Mouse (Mus musculus) lung, postnatal 0 days (tissue): ENCODE results near the gene Has1. TPM values are rescaled to one million over a fixed set of nuclear protein-coding genes. Genes with fewer than 3 reads are reported as not detected.

Experiments
- ATAC-seq: fragments of 200-750 bp; cut with Nextera tagmentation; 2 replicates; pipeline ENCODE4 v1.8.0; 2017; ENCODE audit warnings: moderate library complexity
- DNase-seq: peaks from one replicate; pipeline ENCODE4 v3.0.0-alpha.2; 2016; ENCODE audit warnings: low spot score
- H3K27ac ChIP-seq: fragments of 300-500 bp; sonication (generic); 2 replicates; pipeline ENCODE4 v1.5.1; 2014; ENCODE audit warnings: antibody characterized with exemption, mild to moderate bottlenecking, low read length, mixed read lengths
- H3K27me3 ChIP-seq: fragments of 300-500 bp; sonication (generic); replicated peaks from 2 replicates; pipeline ENCODE4 v1.6.1; 2014; ENCODE audit warnings: low read length, mixed read lengths; ENCODE audit not compliant: insufficient read depth
- H3K36me3 ChIP-seq: fragments of 300-500 bp; sonication (generic); 2 replicates; pipeline ENCODE4 v1.6.1; 2014; ENCODE audit warnings: low read length, mixed read lengths; ENCODE audit not compliant: insufficient read depth
- H3K4me1 ChIP-seq: fragments of 300-500 bp; sonication (generic); 2 replicates; pipeline ENCODE4 v1.6.1; 2014; ENCODE audit warnings: antibody characterized with exemption, low read depth, low read length, mixed read lengths; ENCODE audit not compliant: insufficient read depth
- H3K4me2 ChIP-seq: fragments of 300-500 bp; sonication (generic); replicated peaks from 2 replicates; pipeline ENCODE4 v1.6.1; 2014; ENCODE audit warnings: low read depth, mild to moderate bottlenecking, low read length, moderate library complexity, mixed read lengths
- H3K4me3 ChIP-seq: fragments of 300-500 bp; sonication (generic); 2 replicates; pipeline ENCODE4 v1.5.1; 2014; ENCODE audit warnings: low read depth, low read length
- H3K9ac ChIP-seq: fragments of 300-500 bp; sonication (generic); replicated peaks from 2 replicates; pipeline ENCODE4 v1.6.1; 2014; ENCODE audit warnings: low read depth, mild to moderate bottlenecking
- H3K9me3 ChIP-seq: fragments of 300-500 bp; sonication (generic); 2 replicates; pipeline ENCODE4 v1.6.1; 2016; ENCODE audit warnings: low read length, mixed read lengths
- CTCF ChIP-seq: IDR thresholded peaks from 2 replicates; pipeline ENCODE4 v1.5.1; 2016; ENCODE audit warnings: antibody characterized with exemption, mild to moderate bottlenecking
- EP300 ChIP-seq: IDR thresholded peaks from 2 replicates; pipeline ENCODE4 v1.6.1; 2016; ENCODE audit warnings: antibody characterized with exemption, mild to moderate bottlenecking, control low read depth
- WGBS: fragments of 180-500 bp; shearing (Covaris S2); extraction: QIAGEN DNeasy Blood & Tissue Kit; methylation state at CpG from one replicate; pipeline ENCODE4 v1.1.7; 2014; 5-methylcytosine and 5-hydroxymethylcytosine counted together
- polyA plus RNA-seq: library from polyadenylated mRNA; unstranded; fragments of >200 nt; fragmentation: Nextera tagmentation; extraction: Ambion mirVana; gene quantifications from 2 replicates; pipeline ENCODE4 v1.2.1, GENCODE M21; 2015

The Has1 gene
- 1.9 and 2.4 TPM in 2 replicates for polyA plus RNA-seq

DNA sequence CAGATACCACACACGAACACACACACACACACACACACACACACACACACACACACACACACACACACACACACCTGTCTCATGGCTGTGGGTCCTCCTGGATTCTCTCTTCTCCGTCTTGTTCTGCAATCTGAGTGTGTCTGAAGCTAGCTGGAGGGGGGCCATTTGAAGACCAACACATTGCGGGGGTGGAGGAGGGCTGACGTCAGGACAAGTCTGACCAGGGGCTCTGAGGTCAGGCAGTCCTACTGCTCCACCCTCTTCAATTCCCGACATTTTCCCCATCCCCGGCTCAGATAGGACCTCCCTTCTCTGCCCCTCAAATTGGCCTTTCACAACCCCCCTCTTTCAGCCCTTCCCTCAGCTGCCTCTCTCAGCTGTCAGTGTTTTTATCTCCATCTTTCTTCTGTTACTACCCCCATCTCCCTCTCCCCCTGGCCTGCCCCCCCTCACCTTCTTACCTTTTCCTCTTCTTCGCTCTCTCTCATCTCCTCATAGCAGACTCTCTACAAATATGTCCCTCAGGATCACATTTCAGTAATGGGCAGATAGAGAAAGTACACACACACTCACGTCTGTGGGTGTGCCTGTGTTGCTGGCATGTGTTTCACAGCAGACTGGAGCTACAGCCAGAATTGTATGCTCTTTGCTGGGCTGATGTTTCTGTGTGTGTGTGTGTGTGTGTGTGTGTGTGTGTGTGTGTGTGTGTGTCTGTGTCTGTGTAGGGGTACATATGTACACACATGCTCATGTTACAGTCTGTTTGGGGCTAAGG is at the start of gene Has1:
Has1 (minus strand) TSS at position 142 of the 775 bp plus-strand sequence.
- H3K4me2 ChIP-seq: no peak within 1 kb of the TSS
- 33% methylated on average over 8 of the region's 8 CpGs for WGBS
- no peaks in the 10 kb centered on the region for H3K9me3 ChIP-seq
- no peak within 1 kb of the TSS for H3K4me3 ChIP-seq
- no peak within 1 kb of the TSS for H3K27ac ChIP-seq
- H3K36me3 ChIP-seq: no peaks in the 10 kb centered on the region
- ATAC-seq (peak; percentile 62), DNase-seq (peak; percentile 32)
- H3K9ac ChIP-seq: no peak within 1 kb of the TSS
- no peaks in the 10 kb centered on the region for H3K4me1 ChIP-seq
- no peak for TF ChIP-seq CTCF
- TF ChIP-seq EP300: no peak
- H3K27me3 ChIP-seq: no peaks in the 10 kb centered on the region

DNA sequence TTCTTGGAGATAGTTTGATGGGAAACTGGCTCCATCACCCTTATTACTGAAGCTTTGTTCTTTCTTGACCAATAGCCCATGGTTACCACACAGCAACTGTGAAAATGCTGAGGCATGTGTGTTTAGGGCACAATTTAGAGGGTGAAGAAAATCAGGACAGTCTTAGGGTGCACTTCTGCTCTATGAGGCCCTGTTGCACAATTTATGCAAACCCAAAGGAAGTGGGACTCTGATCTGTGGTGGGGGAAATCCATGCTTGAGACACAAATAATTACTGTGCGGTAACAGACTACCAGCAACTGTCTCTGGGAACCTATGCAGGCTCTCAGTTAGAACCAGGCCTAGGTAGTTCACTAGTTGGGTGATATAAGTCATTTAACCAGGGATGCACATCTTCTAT is 45.8 kb upstream of the Has1 start:
- peak; percentile 30 for DNase-seq
- ATAC-seq: no peak; the same call in 1 of the 2 replicates

DNA sequence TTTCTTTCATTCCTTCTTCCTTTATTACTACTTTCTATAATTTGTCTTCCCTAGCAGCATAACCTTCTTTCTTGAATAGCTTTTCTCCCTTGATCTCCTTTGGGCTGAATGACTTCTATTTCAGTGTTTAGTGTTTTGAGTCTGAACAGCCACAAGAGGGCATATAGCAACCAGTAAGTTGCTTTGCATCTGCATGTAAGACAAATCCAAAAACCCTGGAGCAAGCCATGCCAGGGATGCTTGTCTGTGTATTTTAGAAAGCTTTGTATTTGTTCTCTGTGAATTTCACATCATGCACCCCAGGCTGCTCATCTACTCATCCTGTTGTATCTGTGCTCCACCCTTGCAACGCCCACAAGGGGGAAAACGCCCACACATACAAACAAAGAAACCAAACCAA is 44.3 kb upstream of the Has1 start:
- 73% methylated on average over 2 of the region's 2 CpGs for WGBS
- ATAC-seq (no peak), DNase-seq (peak; percentile 39)
- Histone ChIP-seq H3K27ac (no peak overlapping the region), H3K36me3 (no peaks in the 10 kb centered on the region), H3K9me3 (no peaks in the 10 kb centered on the region), H3K4me1 (no peaks in the 10 kb centered on the region), H3K4me2 (no peak overlapping the region), H3K9ac (no peak overlapping the region), H3K27me3 (no peaks in the 10 kb centered on the region), H3K4me3 (no peak overlapping the region)
- TF ChIP-seq CTCF (peak; percentile 55), EP300 (no peak)

More for the DNA sequence above, 45.8 kb upstream of the Has1 start:
- no peaks in the 10 kb centered on the region for H3K36me3 ChIP-seq
- no peaks in the 10 kb centered on the region for H3K4me1 ChIP-seq
- no peaks in the 10 kb centered on the region for H3K9me3 ChIP-seq
- H3K27ac ChIP-seq: no peak overlapping the region
- H3K4me2 ChIP-seq: no peak overlapping the region
- H3K4me3 ChIP-seq: no peak overlapping the region
- TF ChIP-seq EP300: no peak
- no peak for TF ChIP-seq CTCF
- 77% methylated on average over 1 of the region's 1 CpGs for WGBS
- no peak overlapping the region for H3K9ac ChIP-seq
- H3K27me3 ChIP-seq: no peaks in the 10 kb centered on the region

DNA sequence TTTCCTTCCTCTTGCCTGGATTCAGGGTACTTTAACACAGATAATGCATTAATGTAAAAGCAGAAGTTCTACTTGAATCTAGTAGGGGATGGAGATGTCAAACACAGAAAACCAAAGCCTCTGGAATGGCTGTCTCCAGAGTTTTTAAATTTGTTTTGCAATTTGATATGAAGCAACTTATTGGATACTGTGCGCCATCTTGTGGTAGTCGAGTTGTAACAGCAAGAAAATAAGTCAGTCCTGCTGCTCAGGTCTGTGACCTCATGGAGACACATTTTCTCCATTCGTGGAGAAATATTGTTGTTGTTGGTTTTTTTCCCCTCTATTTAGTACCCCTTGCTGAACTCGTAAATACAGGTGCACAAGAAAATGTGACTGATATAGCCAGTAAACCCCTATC is 41.0 kb upstream of the Has1 start:
- peak; percentile 87 for DNase-seq
- no peak overlapping the region for H3K27ac ChIP-seq
- no peak overlapping the region for H3K4me2 ChIP-seq
- H3K9ac ChIP-seq: no peak overlapping the region
- no peaks in the 10 kb centered on the region for H3K36me3 ChIP-seq
- ATAC-seq: no peak; the same call in 1 of the 2 replicates
- H3K4me3 ChIP-seq: no peak overlapping the region
- H3K9me3 ChIP-seq: no peaks in the 10 kb centered on the region
- no peaks in the 10 kb centered on the region for H3K27me3 ChIP-seq
- 4% methylated on average over 4 of the region's 4 CpGs for WGBS
- TF ChIP-seq EP300 (no peak), CTCF (peak; percentile 81)
- H3K4me1 ChIP-seq: no peaks in the 10 kb centered on the region

DNA sequence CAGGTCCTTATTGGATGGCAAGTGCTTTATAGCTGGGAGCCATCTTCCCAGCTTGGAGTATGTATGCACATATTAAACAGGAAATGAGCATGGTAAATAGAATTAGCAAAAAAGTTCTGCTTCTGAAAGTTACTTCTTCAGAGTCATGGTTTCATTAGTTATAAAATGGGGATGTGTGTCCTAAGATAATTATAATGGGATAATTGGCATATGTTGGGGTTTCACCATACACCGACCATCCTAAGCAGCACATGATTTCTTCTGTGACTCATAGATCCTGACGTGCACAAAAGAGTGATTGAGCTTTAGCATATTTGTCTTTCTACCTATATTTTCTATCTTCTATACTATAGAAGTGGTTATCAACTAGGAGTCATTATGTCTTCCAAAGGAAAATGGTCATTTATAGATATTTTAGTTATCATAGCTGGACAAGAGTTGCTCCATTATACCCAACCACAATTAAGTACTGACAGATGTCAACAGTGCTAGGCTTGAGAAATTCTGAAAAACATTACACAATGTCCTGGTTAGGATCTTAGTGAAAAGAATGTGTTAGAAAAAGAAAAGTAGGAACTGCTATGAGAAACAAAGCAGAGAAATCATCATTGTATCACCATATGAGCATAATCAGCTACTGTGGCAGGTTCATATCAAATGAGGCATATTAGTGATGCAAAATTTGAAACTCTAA is 34.9 kb upstream of the Has1 start:
- H3K4me3 ChIP-seq: no peak overlapping the region
- H3K4me1 ChIP-seq: no peaks in the 10 kb centered on the region
- TF ChIP-seq EP300 (0 out of 2 replicates have a peak, but pooled peaks have one; percentile 39), CTCF (no peak)
- no peak overlapping the region for H3K4me2 ChIP-seq
- H3K27me3 ChIP-seq: no peaks in the 10 kb centered on the region
- whole genome bisulfite sequencing: 73% methylated on average over 2 of the region's 2 CpGs
- no peak overlapping the region for H3K9ac ChIP-seq
- DNase-seq (peak; percentile 60), ATAC-seq (0 out of 2 replicates have a peak, but pooled peaks have one; percentile 33)
- no peaks in the 10 kb centered on the region for H3K9me3 ChIP-seq
- H3K27ac ChIP-seq: no peak overlapping the region
- H3K36me3 ChIP-seq: no peaks in the 10 kb centered on the region

DNA sequence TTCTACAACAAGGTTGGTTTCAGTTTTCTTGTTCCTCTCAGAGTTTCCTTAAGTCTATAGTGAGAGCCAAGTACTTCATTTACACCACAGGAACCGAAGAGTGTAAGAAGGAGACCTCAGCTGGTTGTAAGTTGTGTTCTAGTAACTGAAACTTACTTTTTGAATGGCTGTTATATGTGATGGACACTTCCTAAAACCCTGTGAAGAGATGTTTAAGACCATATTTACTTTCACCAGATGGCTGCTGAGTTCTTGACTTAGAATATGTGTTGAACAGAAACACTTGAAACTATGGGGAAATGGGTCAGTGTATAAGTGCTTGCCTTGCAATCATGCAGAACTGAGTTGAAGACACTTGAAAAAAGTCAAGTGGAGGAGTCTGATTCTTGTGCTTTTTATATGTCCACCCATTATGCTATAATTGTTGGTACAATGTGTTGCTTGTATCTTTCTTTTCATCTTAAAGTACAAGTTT is 32.8 kb upstream of the Has1 start, which contains the start of the genes Fpr2 and Fpr3:
Fpr2 (plus strand) TSS at position 51 of the 475 bp plus-strand sequence.
Fpr3 (plus strand) TSS at position 79 of the 475 bp plus-strand sequence.
- Histone ChIP-seq H3K9ac (no peak within 1 kb of the TSS), H3K27me3 (no peaks in the 10 kb centered on the region), H3K36me3 (no peaks in the 10 kb centered on the region), H3K4me2 (no peak within 1 kb of the TSS), H3K27ac (no peak within 1 kb of the TSS), H3K4me3 (no peak within 1 kb of the TSS), H3K9me3 (no peaks in the 10 kb centered on the region), H3K4me1 (no peaks in the 10 kb centered on the region)
- TF ChIP-seq EP300: no peak
- TF ChIP-seq CTCF: no peak
- WGBS: 28% methylated on average over 1 of the region's 1 CpGs
- DNase-seq: peak; percentile 62
- peak; percentile 74 for ATAC-seq
